Mouse (Mus musculus) testis, adult 2 months (tissue): ENCODE data around the gene Nkiras2.
A peak's percentile ranks its signal among the peaks of the same experiment; 100 is the strongest.

Source experiments
- CTCF ChIP-seq: fragments of 200-500 bp; IDR thresholded peaks from 2 replicates; pipeline ENCODE4 v1.5.1; 2012; ENCODE audit warnings: low read depth, mild to moderate bottlenecking, inconsistent platforms, low read length, moderate library complexity; ENCODE audit not compliant: control insufficient read depth, insufficient read depth, insufficient replicate concordance
- POLR2A ChIP-seq: fragments of 200-500 bp; IDR thresholded peaks from 2 replicates; pipeline ENCODE4 v1.6.1; 2012; ENCODE audit warnings: low read depth, mild to moderate bottlenecking, inconsistent platforms, low read length, moderate library complexity; ENCODE audit not compliant: control insufficient read depth

DNA sequence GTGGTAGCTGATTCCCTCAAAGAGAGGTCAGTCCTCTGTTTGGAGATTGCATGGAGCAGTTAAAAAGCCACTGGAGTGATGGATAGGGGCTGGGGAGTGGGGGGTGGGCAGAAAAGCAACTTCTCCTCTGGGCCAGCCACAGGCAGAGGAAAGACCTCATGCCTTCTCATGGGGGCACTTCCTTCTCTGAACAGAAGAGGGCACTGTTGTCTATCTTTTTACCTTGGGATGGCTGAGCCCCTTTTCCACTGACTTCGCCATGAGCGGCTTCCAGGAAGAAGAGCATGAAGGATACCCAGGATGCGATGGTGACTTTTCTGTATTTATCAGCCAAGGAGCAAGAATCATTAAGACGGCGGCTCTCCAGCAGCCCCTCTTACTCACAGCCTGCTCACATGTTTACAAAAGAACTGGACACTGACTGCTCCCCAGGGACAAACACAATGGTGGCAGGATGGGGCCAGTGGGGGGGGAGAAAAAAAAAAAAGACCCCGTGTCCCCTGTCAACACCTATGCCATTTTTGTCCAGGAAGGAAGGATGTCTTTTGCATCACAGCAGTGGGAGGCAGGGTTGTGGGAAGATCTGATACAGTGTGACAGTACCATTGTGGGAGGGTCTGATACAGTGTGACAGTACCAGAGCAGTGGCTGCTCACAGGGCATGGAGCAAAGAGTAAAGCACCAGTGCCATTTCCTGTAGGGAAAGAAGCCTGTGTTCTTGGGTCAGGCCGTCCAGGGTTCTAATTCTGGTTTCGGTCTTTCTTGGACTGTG, 48.4 kb upstream of the Nkiras2 start:
- TF ChIP-seq POLR2A (no peak), CTCF (peak; percentile 62; the same call in 1 of the 2 replicates)
